Mouse (Mus musculus) Muller cell, postnatal 12 days (primary cell): ENCODE measurements around the gene Fgf15.
A peak's percentile ranks its signal among the peaks of the same experiment; 100 is the strongest.
"Not testable (repeated sequence)": the region's sequence is repeated elsewhere in the genome, so short reads cannot be mapped to it uniquely, and the experiment has no call there.

Experiments used
- DNase-seq: peaks from one replicate; pipeline ENCODE4 v3.0.0-alpha.2; 2015; ENCODE audit errors: inconsistent ontology term

The Fgf15 gene

DNA sequence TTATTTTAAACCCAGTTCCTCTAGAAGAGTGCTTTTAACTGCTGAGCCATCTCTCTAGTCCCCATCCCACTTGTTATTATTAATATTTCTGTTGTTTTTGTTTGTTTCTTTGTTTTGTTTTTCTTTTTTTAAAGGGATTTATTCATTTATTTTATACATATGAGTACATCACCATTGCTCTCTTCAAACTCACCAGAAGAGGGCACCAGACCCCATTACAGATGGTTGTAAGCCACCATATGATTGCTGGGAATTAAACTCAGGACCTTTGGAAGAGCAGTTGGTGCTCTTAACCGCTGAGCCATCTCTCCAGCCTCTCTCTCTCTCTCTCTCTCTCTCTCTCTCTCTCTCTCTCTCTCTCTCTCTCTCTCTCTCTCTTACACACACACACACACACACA lies 5.7 kb upstream of the Fgf15 start:
- not testable (repeated sequence) for DNase-seq

DNA sequence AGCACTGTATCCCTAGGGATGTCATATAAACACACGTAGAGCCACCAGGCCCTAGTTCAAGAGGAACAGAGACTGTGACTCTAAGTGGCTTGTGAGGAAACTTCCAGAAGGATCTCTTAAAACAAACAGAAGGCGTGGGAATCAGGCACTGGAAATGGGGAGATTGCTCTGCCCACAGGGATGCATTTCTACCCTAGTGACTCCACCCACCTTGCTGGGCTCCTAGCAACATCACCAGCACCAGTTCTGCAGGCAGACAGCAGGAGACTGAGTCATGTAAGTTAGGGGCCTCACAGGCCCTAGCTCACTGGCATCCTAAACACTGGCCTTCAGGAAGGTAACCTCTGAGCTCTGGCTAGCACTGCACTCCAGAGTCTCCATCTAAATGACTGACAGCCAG lies 4.5 kb upstream of the Fgf15 start:
- DNase-seq = no peak

DNA sequence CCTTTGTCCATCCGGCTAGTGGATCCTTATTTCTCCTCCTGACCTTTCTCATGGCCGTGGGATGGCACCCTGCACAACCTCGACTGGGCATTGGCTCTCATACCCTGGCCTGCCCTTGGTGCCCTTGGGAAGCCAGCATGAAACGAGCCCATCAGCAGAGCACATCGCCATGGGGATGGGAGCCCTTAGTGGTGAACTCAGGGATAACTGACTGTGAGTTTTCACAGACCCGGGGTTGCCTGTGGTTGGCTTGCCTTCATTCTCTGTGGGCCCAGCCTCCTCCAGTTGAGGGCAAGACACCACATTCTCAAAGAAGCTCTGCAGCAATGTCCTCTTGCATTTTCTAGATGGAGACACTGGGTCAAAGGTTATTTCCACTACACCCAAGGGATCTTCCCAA lies 4.0 kb upstream of the Fgf15 start:
- no peak for DNase-seq

DNA sequence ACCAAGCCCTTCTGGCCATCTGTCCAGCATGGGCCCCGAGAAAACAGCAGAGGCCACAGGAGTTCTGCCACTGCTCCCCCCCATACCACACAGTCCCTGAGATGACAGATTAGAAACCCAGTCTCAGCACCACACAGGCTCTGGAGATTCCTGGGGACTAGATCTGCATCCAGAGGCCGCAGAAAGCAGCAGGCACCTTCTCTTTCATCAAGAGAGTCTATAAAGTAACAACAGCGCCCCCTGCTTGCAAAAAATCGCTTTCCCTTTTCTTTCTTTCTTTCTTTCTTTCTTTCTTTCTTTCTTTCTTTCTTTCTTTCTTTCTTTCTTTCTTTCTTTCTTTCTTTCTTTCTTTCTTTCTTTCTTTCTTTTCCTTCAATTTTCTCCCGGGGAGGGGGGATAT lies 2.1 kb upstream of the Fgf15 start:
- no peak for DNase-seq

DNA sequence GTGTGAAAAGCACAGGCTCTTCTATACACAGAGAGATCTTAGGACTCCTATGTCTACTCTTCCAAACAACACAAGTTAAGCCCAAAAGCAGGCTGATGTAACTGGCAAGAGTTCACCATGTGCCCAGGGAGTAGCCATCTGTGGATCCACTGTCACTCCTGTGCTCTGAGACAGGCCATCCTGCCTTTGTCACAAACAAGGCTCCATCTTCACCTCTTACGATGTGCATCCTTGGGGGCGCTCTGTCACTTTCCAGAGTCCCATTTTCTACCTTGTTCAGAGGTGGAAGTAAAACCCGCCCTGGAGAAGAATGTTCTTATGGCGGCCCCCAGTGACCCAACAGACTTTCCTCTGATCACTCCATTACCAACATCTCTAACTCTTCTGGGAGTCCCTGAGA lies 1.6 kb upstream of the Fgf15 start:
- no peak for DNase-seq

DNA sequence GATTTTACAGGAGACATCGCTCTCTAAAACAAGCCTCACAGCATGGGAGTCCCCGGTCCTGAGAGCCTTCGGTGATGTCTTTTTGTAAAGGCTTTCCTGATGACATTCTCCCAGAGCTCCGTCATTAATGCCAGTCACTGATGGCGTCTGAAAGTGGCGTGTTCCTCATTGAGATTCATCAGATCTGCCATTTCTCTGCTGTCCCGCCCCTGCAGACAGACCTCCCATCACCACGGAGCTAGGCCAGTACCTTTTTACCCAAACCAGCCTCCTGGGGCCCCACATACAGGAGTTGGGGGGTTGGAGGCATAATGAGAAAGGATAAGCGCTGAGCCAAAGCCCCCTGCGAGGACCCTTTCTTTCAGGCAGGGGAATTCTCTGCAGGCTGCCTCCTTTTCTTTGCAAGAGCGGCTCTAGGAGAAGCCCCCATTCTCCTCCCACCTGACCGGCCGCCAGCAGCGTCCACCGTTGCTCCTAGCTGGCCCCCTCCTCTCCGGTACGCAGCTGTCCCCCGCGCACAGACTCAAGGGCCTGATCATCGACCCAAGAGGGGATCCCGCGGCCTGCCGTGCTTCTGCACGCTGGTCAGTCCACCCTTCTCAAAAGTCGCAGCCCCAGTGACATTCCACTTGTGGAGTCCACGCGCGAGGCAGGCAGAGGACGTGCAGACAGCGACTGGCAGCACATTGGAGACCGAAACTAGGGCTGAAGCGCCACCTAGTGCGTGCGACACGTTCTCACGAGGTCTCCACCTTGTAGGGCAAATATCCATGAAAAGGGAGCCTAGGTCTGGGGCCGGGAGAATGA lies 823 bp upstream of the Fgf15 start:
- peak; percentile 63 for DNase-seq

DNA sequence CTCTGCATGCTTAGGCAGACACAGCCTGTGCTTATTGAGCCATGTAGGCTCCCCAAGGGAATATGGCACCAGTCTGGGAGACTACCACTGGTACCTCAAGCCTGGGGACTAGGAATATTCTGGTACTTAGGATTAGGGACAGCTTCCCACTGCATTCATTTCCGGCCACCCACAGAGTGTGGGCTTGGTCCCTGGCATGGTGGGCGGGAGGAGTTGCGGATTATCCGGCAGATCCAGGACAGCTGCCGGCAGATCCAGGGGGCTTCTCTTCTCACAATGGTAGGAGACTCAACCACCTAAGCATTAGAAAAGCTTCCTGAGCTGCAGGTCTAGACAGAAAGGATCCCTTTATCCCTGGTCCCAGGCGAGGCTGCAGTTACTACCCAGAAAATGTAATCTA lies 2.2 kb downstream of the Fgf15 start:
- DNase-seq = no peak

DNA sequence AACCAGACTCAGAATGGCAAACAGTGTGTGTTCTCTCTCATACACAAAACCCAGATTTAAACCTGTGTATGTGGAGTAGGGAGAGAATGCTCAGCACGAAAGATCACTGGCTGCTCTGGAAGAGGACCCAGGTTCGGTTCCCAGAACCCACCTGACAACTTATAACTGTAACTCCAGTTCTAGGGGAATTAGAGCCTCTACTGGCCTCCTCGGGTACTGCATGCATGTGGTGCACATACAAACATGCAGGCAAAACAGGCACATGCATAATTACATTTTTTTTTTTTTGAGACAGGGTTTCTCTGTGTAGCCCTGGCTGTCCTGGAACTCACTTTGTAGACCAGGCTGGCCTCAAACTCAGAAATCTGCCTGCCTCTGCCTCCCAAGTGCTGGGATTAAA lies 9.2 kb downstream of the Fgf15 start:
- DNase-seq = not testable (repeated sequence)

DNA sequence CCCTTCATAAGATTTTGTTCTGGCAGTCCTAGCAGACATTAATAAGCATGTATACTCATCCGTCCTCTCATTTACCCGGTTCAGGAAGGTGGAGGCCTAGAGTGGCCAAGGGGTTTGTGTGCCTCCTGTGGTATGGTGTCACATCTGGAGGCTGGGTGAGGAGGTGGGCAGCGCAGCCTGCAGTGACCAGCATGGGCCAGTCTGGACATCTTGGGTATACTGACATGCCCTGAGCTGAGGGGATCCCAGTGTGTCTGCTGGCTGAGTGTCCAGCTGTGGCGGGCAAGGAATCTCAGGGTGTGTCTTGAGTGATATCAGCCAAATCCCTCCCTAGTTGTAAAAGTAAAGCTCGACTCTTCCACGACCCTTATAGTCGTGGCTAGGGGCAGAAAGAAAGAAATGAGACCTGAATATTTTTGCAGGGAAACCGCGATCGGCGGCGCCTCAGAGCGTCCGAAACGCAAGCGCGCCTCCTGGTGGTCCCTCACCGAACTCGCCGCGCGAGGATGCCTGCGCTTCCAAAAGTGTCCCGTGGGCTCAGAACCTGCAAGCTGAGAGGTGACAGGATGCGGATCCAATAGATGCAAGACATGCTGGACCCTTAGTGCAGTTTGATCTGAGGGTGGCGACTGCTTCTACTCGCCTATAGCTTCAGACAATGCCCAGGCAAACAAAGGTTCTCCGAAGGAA lies 10.5 kb downstream of the Fgf15 start:
- peak; percentile 56 for DNase-seq

DNA sequence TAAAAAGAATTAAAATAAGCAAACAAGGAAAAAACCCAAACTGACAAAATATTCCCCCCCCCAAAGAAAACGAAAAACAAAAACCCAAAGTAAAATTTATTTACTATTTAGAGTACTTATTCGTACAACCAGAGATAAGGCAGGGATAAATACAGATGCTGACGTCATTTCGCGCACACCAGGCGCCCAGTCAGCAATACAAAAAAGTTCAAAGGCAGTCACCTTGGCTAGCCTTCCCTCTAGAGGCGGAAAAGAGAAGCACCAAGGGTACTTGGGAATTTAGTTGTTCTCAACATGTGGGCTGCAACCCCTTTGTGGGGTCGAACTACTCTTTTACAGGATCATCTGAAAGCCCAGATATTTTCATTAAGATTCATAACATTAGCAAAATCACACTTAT lies 11.5 kb downstream of the Fgf15 start:
- no peak for DNase-seq

DNA sequence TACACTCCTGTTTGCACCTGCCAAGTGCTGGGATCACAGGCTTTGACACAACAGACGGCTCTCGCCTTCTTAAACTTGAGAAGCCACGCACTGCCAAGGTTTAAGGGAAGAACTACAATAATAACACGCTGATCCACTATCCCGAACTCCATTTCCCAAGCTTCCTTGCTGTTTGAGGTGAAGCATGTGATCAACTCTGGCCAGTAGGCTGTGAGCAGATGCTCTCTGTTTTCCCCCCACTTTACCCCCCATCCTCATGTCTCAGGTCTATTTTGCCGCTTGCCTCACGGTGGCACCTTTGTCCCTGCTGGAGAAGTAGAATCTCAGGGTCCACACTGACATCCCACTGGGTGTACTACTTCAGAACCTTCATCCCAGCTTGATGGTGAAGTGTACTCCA lies 12.4 kb downstream of the Fgf15 start:
- DNase-seq = no peak

DNA sequence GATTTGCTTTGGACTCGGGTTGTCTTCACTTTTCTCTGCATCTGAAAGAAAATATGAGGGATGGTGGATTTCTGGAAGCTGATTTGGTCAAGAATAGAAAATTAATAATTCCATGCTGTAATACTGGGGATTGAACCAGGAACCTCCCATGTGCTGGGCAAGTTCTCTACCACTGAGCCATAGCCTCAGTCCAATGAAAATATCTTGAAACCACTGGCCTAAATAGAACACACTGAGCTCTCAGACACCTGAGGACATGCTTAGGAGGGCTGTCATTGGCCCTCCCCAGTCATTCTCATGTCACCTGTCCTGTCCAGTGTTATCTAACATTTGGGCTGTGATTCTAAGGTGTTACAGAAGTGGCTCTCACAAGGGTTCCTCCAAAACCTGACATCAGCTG lies 14.8 kb downstream of the Fgf15 start:
- no peak for DNase-seq

DNA sequence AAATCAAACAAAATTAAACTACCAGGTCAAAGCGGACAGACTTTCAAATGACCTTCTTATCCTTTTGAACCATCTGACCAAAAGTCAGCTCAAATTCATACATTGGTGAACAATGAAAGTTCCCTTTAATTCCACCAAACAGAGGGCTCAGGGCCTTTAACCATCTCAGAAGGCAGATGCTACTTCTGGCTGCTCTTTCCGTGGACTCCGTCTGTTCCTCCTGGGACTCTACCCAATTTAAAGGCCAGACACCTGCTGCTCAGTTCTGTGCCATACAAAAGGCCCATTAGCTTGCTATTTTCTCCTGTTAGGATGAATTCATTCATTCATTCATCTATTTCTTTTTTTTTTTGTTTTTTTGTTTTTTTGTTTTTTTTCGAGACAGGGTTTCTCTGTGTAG lies 16.6 kb downstream of the Fgf15 start:
- no peak for DNase-seq

DNA sequence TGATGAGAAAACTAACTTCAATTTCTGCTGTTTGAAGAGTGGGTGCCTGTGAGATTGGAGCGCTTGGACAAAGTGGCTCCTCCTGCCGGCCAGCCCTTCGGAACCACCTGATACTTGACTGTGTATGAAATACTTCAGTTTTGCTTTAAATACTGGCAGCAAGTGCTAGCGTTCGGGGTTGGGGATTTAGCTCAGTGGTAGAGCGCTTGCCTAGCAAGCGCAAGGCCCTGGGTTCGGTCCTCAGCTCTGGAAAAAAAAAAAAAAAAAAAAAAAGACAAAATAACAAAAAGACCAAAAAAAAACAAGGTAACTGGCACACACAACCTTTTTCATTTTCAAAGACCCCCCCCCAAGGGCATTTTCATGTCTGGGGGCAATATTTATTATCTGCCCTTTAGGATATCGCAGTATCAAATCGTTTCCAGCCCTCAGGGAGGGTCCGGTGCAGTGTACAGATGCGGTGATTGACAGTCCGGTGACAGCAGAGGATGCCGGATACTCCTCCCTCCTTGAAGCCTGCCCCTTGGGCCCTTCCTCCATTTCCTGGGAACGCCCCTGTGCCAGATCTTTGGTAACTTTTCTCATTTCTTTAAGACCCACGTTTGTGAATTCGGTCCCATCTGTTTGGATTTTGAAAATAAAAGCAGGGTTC lies 18.1 kb downstream of the Fgf15 start:
- DNase-seq = peak; percentile 33

DNA sequence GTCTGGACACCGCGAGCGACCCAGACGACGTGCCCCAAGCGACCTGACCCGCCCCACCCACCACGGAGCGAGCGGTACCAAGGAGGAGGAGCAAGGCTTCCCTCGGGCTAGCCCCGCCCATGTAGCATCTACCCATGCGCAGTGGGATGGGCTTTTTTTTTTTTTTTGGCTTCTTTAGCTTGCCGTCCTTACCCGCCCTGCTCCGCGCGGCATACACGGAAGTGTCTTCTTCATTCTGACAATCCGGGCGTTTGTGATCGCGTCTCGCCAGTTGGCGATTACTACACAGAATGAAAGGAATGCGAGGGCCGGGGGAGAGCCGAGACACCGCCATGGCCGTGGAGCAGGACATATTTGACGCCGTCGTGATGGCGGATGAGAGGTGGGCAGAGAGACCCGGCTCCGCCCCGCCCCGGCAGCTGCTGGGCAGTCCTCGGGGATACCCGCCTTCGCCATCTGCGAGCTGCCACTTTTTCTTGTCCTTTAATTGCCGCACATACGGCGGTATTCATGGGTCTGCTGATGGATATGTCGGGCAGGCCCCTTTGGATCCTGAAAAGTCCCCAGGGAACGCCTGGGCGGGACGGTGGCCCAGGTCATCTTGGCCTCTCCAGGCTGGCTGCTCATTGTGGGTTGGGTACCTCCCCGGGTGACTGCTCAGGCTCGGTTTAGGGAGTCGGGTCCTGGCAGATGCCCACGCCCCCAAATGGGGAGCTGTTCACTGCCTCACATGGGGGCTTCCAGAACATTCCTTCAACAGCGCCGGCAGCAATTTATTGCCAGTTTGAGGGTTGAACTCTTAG lies 18.8 kb downstream of the Fgf15 start, which contains the start of gene LTO1:
LTO1 (plus strand) TSS at position 153 of the 803 bp plus-strand sequence.
- peak; percentile 97 for DNase-seq

DNA sequence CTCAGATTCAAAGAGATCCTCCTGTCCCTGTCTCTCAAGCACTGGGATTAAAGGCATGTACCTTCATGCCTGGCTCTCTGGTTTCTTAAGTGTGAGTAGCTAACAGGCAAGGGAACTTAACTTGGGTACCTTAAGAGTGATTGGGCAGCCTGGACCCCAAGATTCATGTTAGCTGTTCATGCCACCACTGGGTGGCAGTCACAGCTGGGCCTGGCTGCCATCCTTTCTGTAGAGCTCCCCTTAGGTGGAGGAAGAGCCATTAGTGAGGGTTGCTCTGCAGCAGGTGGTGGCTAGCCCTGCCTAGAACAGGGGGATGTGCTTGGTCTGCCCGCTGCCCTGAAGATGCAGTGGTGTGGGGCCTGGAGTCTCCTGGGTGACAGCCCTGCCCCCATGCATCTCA lies 22.5 kb downstream of the Fgf15 start:
- peak; percentile 38 for DNase-seq

DNA sequence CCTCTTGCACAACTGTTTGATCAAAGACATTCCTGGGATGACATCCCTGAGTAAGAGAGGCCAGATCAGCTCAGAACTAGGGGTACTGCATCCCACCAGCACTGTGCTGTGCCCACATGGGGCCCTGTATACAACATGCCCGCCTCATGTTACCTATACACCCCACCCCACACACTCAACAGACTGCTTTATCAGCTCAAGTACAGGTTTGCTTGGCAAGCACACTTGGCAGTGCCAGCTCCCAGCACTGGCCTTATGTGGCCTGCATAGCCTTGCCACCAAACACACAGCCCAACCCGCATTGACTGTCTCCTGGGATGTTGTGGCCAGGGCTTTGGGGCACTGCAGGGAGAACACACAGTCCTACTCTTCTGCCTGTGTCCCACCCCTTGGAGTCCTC lies 31.3 kb downstream of the Fgf15 start:
- peak; percentile 60 for DNase-seq

DNA sequence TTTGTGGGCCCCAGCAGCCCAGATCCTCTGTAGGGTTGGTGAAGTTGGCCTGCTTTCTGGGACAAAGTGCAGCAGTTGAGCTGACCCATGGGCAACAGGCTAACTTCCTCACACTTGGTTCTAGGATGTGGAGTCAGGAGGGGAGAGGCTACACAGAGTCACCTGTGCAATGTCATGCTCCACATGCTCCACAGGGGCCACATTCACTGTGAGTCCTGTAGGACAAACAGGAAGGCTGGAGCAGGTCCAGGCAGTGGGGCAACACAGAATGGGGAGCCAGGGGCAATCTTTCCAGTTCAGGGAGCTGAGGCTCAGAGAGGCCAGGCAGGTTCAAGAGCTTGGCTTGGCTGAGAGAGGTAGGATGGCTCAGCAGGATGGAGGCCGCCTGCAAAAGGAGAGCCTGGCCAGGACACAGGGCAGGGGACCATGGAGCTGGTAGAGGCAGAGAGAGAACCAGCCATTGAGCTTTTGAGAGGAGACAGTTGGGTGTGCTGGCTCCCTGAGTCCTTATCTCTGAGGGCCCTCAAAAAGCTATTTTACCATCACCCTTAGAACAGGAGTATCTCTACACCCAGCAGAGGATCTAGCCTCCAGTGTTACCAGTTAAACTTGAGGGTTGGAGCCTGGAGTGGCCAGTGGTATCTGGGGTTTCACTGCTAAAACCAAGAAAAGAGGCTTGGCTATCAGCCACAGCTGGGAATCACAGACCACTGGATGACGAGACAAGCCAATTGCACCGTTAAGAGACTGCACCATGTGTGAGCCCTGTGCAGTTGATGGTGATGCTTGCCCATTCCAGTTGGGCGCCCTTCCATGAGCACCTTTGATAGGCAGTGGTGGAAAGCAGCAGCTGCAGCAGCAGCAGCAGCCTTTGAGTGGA lies 31.9 kb downstream of the Fgf15 start:
- DNase-seq = peak; percentile 55

DNA sequence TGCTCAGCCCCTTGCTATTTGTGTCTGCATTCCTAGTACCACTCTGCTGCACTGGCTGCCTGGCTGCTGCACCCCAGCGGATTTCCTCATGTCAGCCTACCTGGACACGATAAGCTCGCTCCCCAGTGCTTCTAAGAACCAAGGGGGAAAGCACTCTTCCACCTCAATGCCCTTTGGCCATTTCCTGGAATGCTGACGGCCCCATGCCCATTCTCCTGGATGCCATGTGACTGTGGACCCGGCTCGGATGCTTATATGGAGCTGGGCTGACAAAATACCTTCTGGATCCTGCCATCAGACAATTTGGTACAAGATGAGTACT lies 32.5 kb downstream of the Fgf15 start:
- DNase-seq = peak; percentile 60

DNA sequence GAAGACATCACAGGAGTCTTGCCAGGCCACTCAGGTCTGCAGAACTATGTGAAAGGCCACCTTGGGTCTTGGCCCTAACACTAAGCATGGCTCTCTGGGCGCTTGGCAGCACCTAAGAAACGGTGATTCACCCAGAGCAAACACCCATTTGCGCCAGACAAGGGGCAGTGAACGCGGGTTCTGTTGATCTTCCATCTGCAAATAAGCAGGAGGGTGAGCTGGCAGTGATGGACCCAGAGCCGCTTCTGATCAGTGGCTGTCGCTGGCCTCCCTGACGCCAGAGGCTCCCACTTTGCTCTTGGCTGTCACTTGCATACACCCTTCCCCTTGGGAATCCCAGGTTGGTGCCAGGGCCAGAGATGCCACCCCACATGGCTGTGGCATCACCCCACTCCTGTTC lies 33.2 kb downstream of the Fgf15 start:
- DNase-seq = peak; percentile 76

DNA sequence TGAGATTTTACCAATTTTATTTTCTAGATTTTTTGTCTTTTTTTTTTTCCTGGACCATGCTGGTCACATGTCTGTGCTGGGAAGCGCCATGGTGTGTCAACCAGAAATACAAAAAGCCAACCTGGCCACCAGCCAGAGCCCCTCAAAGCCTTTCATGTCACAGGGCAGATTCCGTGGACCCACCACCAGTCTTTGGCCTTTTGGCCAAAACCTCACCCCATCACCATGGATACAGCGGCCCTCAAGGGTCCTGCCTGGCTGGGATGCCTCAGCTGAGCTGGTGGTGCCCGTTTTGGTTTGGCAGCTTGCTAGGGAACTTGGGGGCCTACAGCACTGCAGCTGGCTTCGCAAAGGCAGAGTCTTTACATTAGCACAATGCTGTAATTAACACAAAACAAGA lies 33.6 kb downstream of the Fgf15 start:
- peak; percentile 68 for DNase-seq
